19 mouse cellular contexts compared by ENCODE assay signal in the genomic region with DNA sequence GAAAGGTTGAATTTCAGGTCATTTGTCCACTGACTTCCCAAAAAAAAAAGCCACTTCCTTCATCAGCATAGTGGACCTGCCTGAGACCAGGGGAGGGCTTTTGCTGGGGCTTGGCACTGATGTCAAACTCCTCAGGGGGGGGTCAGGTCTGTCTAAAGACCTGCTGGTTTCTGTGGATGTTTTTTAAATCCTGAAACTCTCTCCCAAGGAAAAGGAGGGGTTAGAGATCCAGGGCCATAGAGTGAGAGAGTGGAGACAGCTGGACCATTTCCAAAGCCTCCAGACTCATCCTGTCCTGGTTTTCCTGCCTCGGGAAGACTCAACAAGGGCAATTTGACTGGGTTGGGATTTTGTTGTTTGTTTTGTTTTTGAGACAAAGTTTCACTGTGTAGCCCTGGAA.
DNase-seq lines count a peak whose midpoint lies in the region; ATAC-seq lines count a peak whose summit lies in the region.
"Had no signal": no experiment of that assay in that cellular context is flagged by ENCODE, and none has a peak within 500 bp of the region (broad histone marks: within the 10 kb centered on the region; RNA-seq: fewer than 3 reads in every experiment).

No protein-coding gene starts in this region.

- no peaks in the 10 kb centered on the region for H3K27me3 ChIP-seq in heart, embryonic 13.5 days (replicated peaks)
- H3K27me3 ChIP-seq in kidney, embryonic 15.5 days = no peaks in the 10 kb centered on the region
- H3K27me3 ChIP-seq: embryonic facial prominence, embryonic 13.5 days; hindbrain, embryonic 15.5 days; midbrain, embryonic 13.5 days; neural tube, embryonic 15.5 days had no signal

- WGBS in heart, embryonic 13.5 days = 10% methylated on average over 1 of the region's 1 CpGs
- 26% methylated on average over 1 of the region's 1 CpGs for WGBS in kidney, embryonic 15.5 days

- H3K4me2 ChIP-seq in heart, embryonic 13.5 days = no peak overlapping the region
- H3K4me2 ChIP-seq in kidney, embryonic 15.5 days = no peak overlapping the region
- H3K4me2 ChIP-seq: embryonic facial prominence, embryonic 13.5 days; hindbrain, embryonic 15.5 days; liver, embryonic 11.5 days; midbrain, embryonic 13.5 days; neural tube, embryonic 15.5 days had no signal

- H3K27ac ChIP-seq in heart, embryonic 13.5 days (replicated peaks) = peak overlapping the region; percentile 32
- 0 out of 2 replicates have a peak overlapping the region, but pooled peaks have one; percentile 32 for H3K27ac ChIP-seq in kidney, embryonic 15.5 days
- H3K27ac ChIP-seq: embryonic facial prominence, embryonic 13.5 days; hindbrain, embryonic 15.5 days; midbrain, embryonic 13.5 days; neural tube, embryonic 15.5 days had no signal

- no peak for ATAC-seq in heart, embryonic 13.5 days (ENCODE audit: extremely low read depth, insufficient number of reproducible peaks, low FRiP score, low TSS enrichment)
- ATAC-seq in kidney, embryonic 15.5 days (replicated peaks; ENCODE audit: low FRiP score) = no peak
- ATAC-seq: forebrain, postnatal 0 days; midbrain, embryonic 13.5 days had no signal

- no peaks in the 10 kb centered on the region for H3K9me3 ChIP-seq in heart, embryonic 13.5 days
- H3K9me3 ChIP-seq in kidney, embryonic 15.5 days (replicated peaks) = no peaks in the 10 kb centered on the region
- H3K9me3 ChIP-seq: embryonic facial prominence, embryonic 13.5 days; hindbrain, embryonic 15.5 days; midbrain, embryonic 13.5 days; neural tube, embryonic 15.5 days had no signal

- H3K36me3 ChIP-seq in heart, embryonic 13.5 days = no peaks in the 10 kb centered on the region
- H3K36me3 ChIP-seq in kidney, embryonic 15.5 days = no peaks in the 10 kb centered on the region
- H3K36me3 ChIP-seq: embryonic facial prominence, embryonic 13.5 days; hindbrain, embryonic 15.5 days; midbrain, embryonic 13.5 days; neural tube, embryonic 15.5 days had no signal

- no peak for DNase-seq in heart, postnatal 4 days
- peak; percentile 36 for DNase-seq in testis, postnatal 14 days (ENCODE audit: low spot score)
- no peak for DNase-seq in testis, postnatal 10 days (ENCODE audit: low spot score)
- DNase-seq in thymus, adult 18-20 months = no peak
- DNase-seq in layer of hippocampus, adult 9-11 months = no peak
- DNase-seq: cerebellum, adult 9-11 months; forebrain, postnatal 0 days; layer of hippocampus, postnatal 36 days; lung, adult 2 months; retina, postnatal 1 day; thymus, adult 2 months had no signal

- H3K4me1 ChIP-seq in heart, embryonic 13.5 days = peaks cover 8% of the 10 kb centered on the region
- H3K4me1 ChIP-seq in kidney, embryonic 15.5 days = peaks cover 9% of the 10 kb centered on the region
- H3K4me1 ChIP-seq: hindbrain, embryonic 15.5 days; midbrain, embryonic 13.5 days; neural tube, embryonic 15.5 days had no signal

- H3K9ac ChIP-seq in heart, embryonic 13.5 days = no peak overlapping the region
- no peak overlapping the region for H3K9ac ChIP-seq in kidney, embryonic 15.5 days
- H3K9ac ChIP-seq: embryonic facial prominence, embryonic 13.5 days; forebrain, postnatal 0 days; hindbrain, embryonic 15.5 days; midbrain, embryonic 13.5 days; neural tube, embryonic 15.5 days had no signal

- no peak overlapping the region for H3K4me3 ChIP-seq in heart, embryonic 13.5 days
- no peak overlapping the region for H3K4me3 ChIP-seq in kidney, embryonic 15.5 days (replicated peaks)
- H3K4me3 ChIP-seq: embryonic facial prominence, embryonic 13.5 days; hindbrain, embryonic 15.5 days; midbrain, embryonic 13.5 days; myocyte; neural tube, embryonic 15.5 days had no signal
